Mouse (Mus musculus) embryonic stem cell, embryonic (primary cell): ENCODE results near the gene Sec61b.

Experiments
- CTCF ChIA-PET, 4 experiments: fragments of 300-600 bp in 2 of 4; fragments of 350-600 bp in 2 of 4; sonication (Branson Sonifier 250); formaldehyde crosslinking; loops; one replicate each; lab custom pipeline; 2022; ENCODE audit warnings: inconsistent platforms in 2 of 4; lab: Charles Lee
- POLR2A ChIA-PET, 4 experiments: fragments of 300-600 bp in 2 of 4; fragments of 350-600 bp in 2 of 4; sonication (Branson Sonifier 250); formaldehyde crosslinking; loops; one replicate each; lab custom pipeline; 2022; ENCODE audit warnings: antibody characterized with exemption in 4 of 4, inconsistent platforms in 1 of 4; lab: Charles Lee

Sec61b gene

GRCm38 (mm10) chr4:47518551-47519181 lies 44.2 kb downstream of the Sec61b start:
- CTCF ChIA-PET = interaction anchor here (0.5 to 2.6 kb wide), 7 partner anchors 16 to 1314 kb away, joined by 3 to 16 read pairs (median 9); no protein-coding TSS in a partner anchor
- POLR2A ChIA-PET = interaction anchor here in 3 of 4 experiments (0.6 to 1.8 kb wide), 5 partner anchors 8 to 520 kb away, joined by 3 to 8 read pairs (median 3); no protein-coding TSS in a partner anchor

- CTCF ChIA-PET = interaction anchor here in 2 of 4 experiments (0.5 to 2.6 kb wide), 3 partner anchors 17 to 205 kb away, joined by 3 to 9 read pairs (median 3); no protein-coding TSS in a partner anchor
- POLR2A ChIA-PET = interaction anchor here in 2 of 4 experiments (0.6 to 1.8 kb wide), 3 partner anchors 9 to 45 kb away, joined by 3 to 8 read pairs (median 3); no protein-coding TSS in a partner anchor
Observed at GRCm38 (mm10) chr4:47520076-47520475, 45.6 kb downstream of the Sec61b start.

GRCm38 (mm10) chr4:47521884-47522605 lies 47.6 kb downstream of the Sec61b start:
- CTCF ChIA-PET = interaction anchor here in 2 of 4 experiments (0.6 kb wide), 3 partner anchors 77 to 859 kb away, joined by 3 to 10 read pairs (median 3); no protein-coding TSS in a partner anchor

DNA sequence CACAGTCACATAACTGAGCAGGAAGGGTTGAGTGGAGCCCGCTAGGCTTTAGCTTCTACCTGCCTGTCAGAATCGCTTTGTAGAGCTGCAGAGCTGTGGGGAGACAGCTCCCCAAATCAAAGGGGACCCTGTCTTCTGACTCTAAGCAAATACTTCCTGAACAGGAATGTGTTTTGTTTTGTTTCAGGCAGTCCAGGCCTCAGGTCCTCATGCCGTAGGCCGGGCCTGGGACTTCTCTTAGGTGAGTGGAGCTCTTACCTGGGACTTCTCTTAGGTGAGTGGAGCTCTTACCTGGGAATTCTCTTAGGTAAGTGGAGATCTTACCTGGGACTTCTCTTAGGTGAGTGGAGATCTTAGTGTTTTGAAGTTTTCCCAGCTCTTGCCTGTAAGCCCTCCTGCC lies 55.4 kb downstream of the Sec61b start:
- ChIA-PET CTCF (interaction anchor here in 1 of 4 experiments (0.6 to 0.7 kb wide), 2 partner anchors 28 to 90 kb away, joined by 3 to 5 read pairs; no protein-coding TSS in a partner anchor), POLR2A (interaction anchor here in 1 of 4 experiments (0.6 kb wide), 1 partner anchor 304 kb away, joined by 3 read pairs; no protein-coding TSS in a partner anchor)

More at GRCm38 (mm10) chr4:47521884-47522605, 47.6 kb downstream of the Sec61b start:
- POLR2A ChIA-PET = interaction anchor here in 1 of 4 experiments (0.6 kb wide), 1 partner anchor 83 kb away, joined by 3 read pairs; no protein-coding TSS in a partner anchor
